Mouse (Mus musculus) c-Kit-positive CD71-positive TER-119-negative erythroid progenitor cells, embryonic 14.5 days (primary cell): ENCODE measurements at regions not wholly inside any gene's neighbourhood (a gene's known extent, or its start where the extent isn't known, plus 50 kb on each side); places are given as distances from the start of the nearest gene placed in this dataset.
"Not testable (repeated sequence)": the region's sequence is repeated elsewhere in the genome, so short reads cannot be mapped to it uniquely, and the experiment has no call there.

Source experiments
- DNase-seq: peaks from one replicate; pipeline ENCODE4 v3.0.0-alpha.2; 2013; ENCODE audit warnings: low read depth

GRCm38 (mm10) chrX:126693131-126693805 lies 122.4 kb downstream of the 4932411N23Rik start:
- DNase-seq, result peak; percentile 7

GRCm38 (mm10) chrX:126690828-126691227 lies 124.8 kb downstream of the 4932411N23Rik start:
- DNase-seq, result not testable (repeated sequence)

- DNase-seq, result not testable (repeated sequence)
Observed at GRCm38 (mm10) chrX:126685020-126685419, 130.6 kb downstream of the 4932411N23Rik start.

- DNase-seq, result no peak
Observed at GRCm38 (mm10) chrX:126655737-126656136, 159.9 kb downstream of the 4932411N23Rik start.
